Comparison of ENCODE assay signal across 8 mouse cellular contexts in genomic region chr6:4903325-4904054, GRCm38 (mm10). TPM values are rescaled to one million over a fixed set of nuclear protein-coding genes. Genes with fewer than 3 reads are reported as not detected.
DNase-seq lines count a peak whose midpoint lies in the region; ATAC-seq and TF ChIP-seq lines count a peak whose summit lies in the region.

No protein-coding gene starts in this region.

- TF ChIP-seq POLR2A in spleen, adult 2 months (IDR thresholded peaks at IDR 0.05; ENCODE audit: low read depth, low read length): no peak

- peak; percentile 43 for ATAC-seq in granulocyte monocyte progenitor cell, adult 5-6 weeks (replicated peaks; ENCODE audit: poor library complexity, severe bottlenecking)
- peak; percentile 68 for ATAC-seq in limb, embryonic 13.5 days (ENCODE audit: low FRiP score, low read depth)
- peak; percentile 88 for ATAC-seq in midbrain, embryonic 11.5 days (ENCODE audit: low FRiP score)
- peak; percentile 71 for ATAC-seq in stomach, embryonic 15.5 days (ENCODE audit: insufficient read depth, low FRiP score, low read depth)

- peak overlapping the region; percentile 79 for H3K4me2 ChIP-seq in limb, embryonic 13.5 days (replicated peaks)
- H3K4me2 ChIP-seq in midbrain, embryonic 11.5 days: peak overlapping the region; percentile 72
- H3K4me2 ChIP-seq in stomach, embryonic 15.5 days: peak overlapping the region; percentile 84

- H3K27ac ChIP-seq in spleen, adult 2 months (ENCODE audit: insufficient read depth, low read length): no peak overlapping the region
- peak overlapping the region; percentile 94 for H3K27ac ChIP-seq in limb, embryonic 13.5 days
- H3K27ac ChIP-seq in midbrain, embryonic 11.5 days (ENCODE audit: low read depth, low read length): peak overlapping the region; percentile 97
- H3K27ac ChIP-seq in stomach, embryonic 15.5 days: peak overlapping the region; percentile 88

- TF ChIP-seq CTCF in spleen, adult 2 months (IDR thresholded peaks at IDR 0.05; ENCODE audit: extremely low read depth, insufficient read depth, insufficient read length, insufficient replicate concordance): no peak

- WGBS in spleen, adult 2 months: 1% methylated on average over 54 of the region's 77 CpGs
- WGBS in limb, embryonic 13.5 days: under 1% methylated on average over 58 of the region's 77 CpGs
- under 1% methylated on average over 30 of the region's 77 CpGs for WGBS in midbrain, embryonic 11.5 days
- WGBS in stomach, embryonic 15.5 days: under 1% methylated on average over 54 of the region's 77 CpGs

- H3K4me1 ChIP-seq in spleen, adult 2 months (ENCODE audit: control insufficient read depth, insufficient read depth, insufficient read length): peaks cover 2% of the 10 kb centered on the region; the same call in 1 of the 2 replicates
- H3K4me1 ChIP-seq in limb, embryonic 13.5 days: peaks cover 18% of the 10 kb centered on the region; the same call in 1 of the 2 replicates
- peaks cover 9% of the 10 kb centered on the region; the same call in 1 of the 2 replicates for H3K4me1 ChIP-seq in midbrain, embryonic 11.5 days (ENCODE audit: control insufficient read depth, insufficient read depth, low read length)
- H3K4me1 ChIP-seq in stomach, embryonic 15.5 days: peaks cover 4% of the 10 kb centered on the region; the same call in 1 of the 2 replicates

- peaks cover 14% of the 10 kb centered on the region for H3K27me3 ChIP-seq in spleen, adult 2 months (ENCODE audit: control insufficient read depth, insufficient read depth, low read length)
- no peaks in the 10 kb centered on the region for H3K27me3 ChIP-seq in limb, embryonic 13.5 days
- no peaks in the 10 kb centered on the region for H3K27me3 ChIP-seq in midbrain, embryonic 11.5 days (ENCODE audit: control insufficient read depth, insufficient read depth, low read length)
- H3K27me3 ChIP-seq in stomach, embryonic 15.5 days (replicated peaks): no peaks in the 10 kb centered on the region

- H3K9ac ChIP-seq in limb, embryonic 13.5 days: peak overlapping the region; percentile 90
- peak overlapping the region; percentile 97 for H3K9ac ChIP-seq in midbrain, embryonic 11.5 days (ENCODE audit: low read length)
- peak overlapping the region; percentile 78 for H3K9ac ChIP-seq in stomach, embryonic 15.5 days

- no peaks in the 10 kb centered on the region for H3K36me3 ChIP-seq in spleen, adult 2 months (ENCODE audit: control insufficient read depth, insufficient read depth, low read length)
- H3K36me3 ChIP-seq in limb, embryonic 13.5 days: peaks cover 6% of the 10 kb centered on the region
- no peaks in the 10 kb centered on the region for H3K36me3 ChIP-seq in midbrain, embryonic 11.5 days (ENCODE audit: control insufficient read depth, insufficient read depth, low read length)
- no peaks in the 10 kb centered on the region for H3K36me3 ChIP-seq in stomach, embryonic 15.5 days

- peak overlapping the region; percentile 53 for H3K4me3 ChIP-seq in spleen, adult 2 months (ENCODE audit: extremely low read depth, insufficient read depth, insufficient read length)
- peak overlapping the region; percentile 73 for H3K4me3 ChIP-seq in limb, embryonic 13.5 days
- peak overlapping the region; percentile 74 for H3K4me3 ChIP-seq in midbrain, embryonic 11.5 days (ENCODE audit: low read depth, low read length)
- peak overlapping the region; percentile 67 for H3K4me3 ChIP-seq in stomach, embryonic 15.5 days (replicated peaks)

- DNase-seq in spleen, adult 2 months (ENCODE audit: low read depth in 1 of 2, low spot score in 2 of 2): no peak
- DNase-seq in spleen, adult 12 weeks (ENCODE audit: low spot score): no peak
- peak; percentile 72 for DNase-seq in embryo, embryonic 10.5 days (ENCODE audit: low spot score)
- peak; percentile 48 for DNase-seq in kidney, adult 11 months
- peak; percentile 97 for DNase-seq in midbrain, embryonic 11.5 days (ENCODE audit: low spot score, missing footprints)

- H3K9me3 ChIP-seq in limb, embryonic 13.5 days: no peaks in the 10 kb centered on the region
- no peaks in the 10 kb centered on the region for H3K9me3 ChIP-seq in midbrain, embryonic 11.5 days (ENCODE audit: control insufficient read depth, low read length)
- H3K9me3 ChIP-seq in stomach, embryonic 15.5 days: no peaks in the 10 kb centered on the region

RNA-seq across cellular contexts. Expression of gene Ppp1r9a, which starts 0.8 kb away (rescaled TPM):
- polyA plus RNA-seq in spleen, adult 2 months (2012; rRNA removed): 0.58 and 0.62 TPM in 2 replicates
- total RNA-seq in granulocyte monocyte progenitor cell, adult 5-6 weeks (2014; fragmentation: Nextera tagmentation): 4.3 and 8.5 TPM in 2 replicates
- total RNA-seq in granulocyte monocyte progenitor cell, adult 5-6 weeks (2017): 2.0 and 3.3 TPM in 2 replicates
- polyA plus RNA-seq in limb, embryonic 13.5 days (2015; fragmentation: Nextera tagmentation; extraction: Ambion mirVana): 23.4 and 23.6 TPM in 2 replicates
- 17.8 and 19.0 TPM in 2 replicates for polyA plus RNA-seq in midbrain, embryonic 11.5 days (2014; fragmentation: Nextera tagmentation; extraction: Ambion mirVana)
- 16.6 and 18.2 TPM in 2 replicates for polyA plus RNA-seq in stomach, embryonic 15.5 days (2015; fragmentation: Nextera tagmentation; extraction: Ambion mirVana)

Comparison
In these comparisons a context has a peak if more than half of its experiments do, and no peak if none do; other contexts are left out.
1. DNase-seq: peak in embryo, embryonic 10.5 days (single experiment), kidney, adult 11 months (single experiment) and midbrain, embryonic 11.5 days (single experiment); none in spleen, adult 2 months (0 of 2) and spleen, adult 12 weeks (single experiment).
2. RNA of gene Ppp1r9a, which starts 0.8 kb away (polyA plus RNA-seq): 23.4 to 23.6 TPM in limb, embryonic 13.5 days, 17.8 to 19.0 TPM in midbrain, embryonic 11.5 days and 16.6 to 18.2 TPM in stomach, embryonic 15.5 days; 0.58 to 0.62 TPM in spleen, adult 2 months; every median in the first group is over 10 times any median in the second.
3. Peak in every context shown above with its lines, with median percentiles within 50 percentile points of each other: H3K4me3 ChIP-seq, ATAC-seq, H3K4me2 ChIP-seq and H3K9ac ChIP-seq.